Mouse (Mus musculus): ENCODE data around the gene Calhm5. TPM values are rescaled to one million over a fixed set of nuclear protein-coding genes. Genes with fewer than 3 reads are reported as not detected.

The Calhm5 gene
- total and polyA plus RNA-seq, 3 experiments: 0.03 to 0.55 (median 0.17) TPM

DNA sequence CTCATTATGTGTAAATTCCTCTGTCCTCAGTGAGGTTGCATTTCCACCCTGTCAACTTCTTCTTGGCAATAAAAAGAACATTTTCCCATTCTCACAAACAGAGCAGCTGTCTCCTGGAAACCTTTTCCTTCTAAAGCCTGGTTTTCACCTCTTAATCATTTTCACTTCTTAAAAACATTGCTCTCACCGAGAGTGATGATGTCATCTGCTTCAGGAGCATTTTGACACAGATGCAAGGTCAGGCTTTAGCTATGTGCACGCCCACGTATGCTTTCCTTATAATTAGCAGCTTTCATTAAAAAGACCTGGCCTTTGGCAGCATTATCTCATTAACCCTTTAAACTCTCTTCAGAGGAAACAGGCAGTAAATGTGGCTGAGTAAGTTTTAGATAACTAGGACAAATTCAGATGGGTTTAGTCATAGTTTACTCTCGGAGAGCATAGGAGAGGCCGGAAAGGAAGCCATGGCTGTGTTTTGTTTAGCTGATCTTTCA is 25.3 kb downstream of the Calhm5 start:
- DNase-seq: peak; percentile 7

DNA sequence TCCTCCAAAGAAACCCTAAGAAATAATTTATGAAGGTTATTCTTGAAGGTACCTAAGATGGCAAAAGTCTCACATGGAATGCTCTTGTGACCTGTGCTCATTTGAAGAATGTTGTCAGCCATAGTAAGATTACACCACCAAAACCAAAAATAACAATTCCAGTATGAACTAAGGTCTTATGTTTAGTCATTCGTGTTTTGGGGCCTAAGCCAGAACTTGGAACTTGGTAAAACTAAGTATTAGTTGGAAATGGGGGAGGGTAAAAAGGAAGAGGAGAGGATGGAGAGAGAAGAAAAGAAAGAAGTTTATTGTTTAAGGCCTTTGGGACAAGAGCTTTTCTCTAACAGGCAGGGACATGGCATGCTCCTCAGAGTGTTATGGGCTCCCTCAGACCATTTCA is 26.7 kb downstream of the Calhm5 start:
- DNase-seq: no peak

DNA sequence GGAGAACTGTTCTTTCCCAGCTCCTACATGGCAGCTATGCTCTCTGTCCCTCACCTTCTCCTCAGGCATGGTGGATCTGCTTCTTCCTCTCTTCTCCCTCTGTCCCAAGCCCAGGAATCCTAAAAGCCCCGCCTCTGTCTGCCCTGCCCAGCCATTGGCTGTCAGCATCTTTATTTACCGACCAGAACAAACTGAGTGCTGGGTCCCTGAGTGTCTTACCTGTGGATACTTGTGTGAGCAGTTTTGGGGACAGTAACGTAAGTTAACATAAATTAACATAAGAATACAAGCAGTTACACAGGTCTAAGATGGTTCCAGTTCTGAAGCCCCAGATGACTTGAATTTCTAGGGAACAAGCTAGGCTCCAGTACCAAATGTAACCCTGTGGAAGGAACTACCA is 29.7 kb downstream of the Calhm5 start:
- DNase-seq: no peak

DNA sequence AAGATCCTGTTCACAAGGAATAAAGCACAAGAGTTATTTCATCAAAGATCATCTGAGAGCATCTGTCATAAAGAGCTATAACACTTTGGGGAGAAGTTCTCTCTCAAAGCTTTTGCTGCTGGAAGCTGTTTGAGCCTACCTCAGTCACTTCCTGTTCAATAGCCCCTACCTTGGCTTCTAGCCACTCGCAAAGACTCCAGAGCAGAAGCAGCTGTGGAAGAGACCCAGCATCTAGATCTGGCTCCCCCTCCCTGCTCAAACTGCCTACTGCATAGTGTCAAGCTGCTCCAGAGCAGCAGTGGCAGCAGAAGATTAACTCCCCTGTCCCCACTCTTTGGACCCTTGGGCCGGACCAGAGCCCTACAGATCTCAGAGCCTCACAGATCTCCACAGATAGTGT is 42.3 kb downstream of the Calhm5 start:
- no peak for DNase-seq

DNA sequence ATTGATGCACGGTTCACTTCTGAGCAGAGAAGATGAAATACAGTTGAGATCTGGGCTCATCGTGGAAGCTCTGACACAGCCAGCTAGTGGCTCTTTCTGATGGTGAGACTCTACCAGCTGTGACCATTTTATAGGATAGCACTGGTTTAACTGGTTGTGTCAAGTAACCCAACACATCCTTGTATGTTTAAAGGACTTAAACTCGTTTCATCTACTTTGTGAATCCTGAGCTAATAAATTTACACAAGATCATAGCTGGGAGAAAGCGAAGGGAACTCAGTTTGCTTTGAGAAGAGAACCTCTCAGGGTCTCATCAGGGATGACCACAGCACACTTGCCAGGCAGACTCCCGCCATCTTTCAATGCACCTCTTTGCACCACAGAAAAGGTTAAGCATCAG is 52.1 kb downstream of the Calhm5 start, which contains the start of gene Calhm4:
TSS of gene Calhm4 (minus strand) at position 101 of the 400 bp plus-strand sequence.
- no peak for DNase-seq

Other genes starting within 250 kb of the Calhm5 start
- 1 to 10 TPM in 1 of 2 experiments, not detected in 1; 6.3 TPM for gene Sult3a1, start 238.8 kb downstream of the Calhm5 start, total RNA-seq (2021)
- gene Sult3a1, start 238.8 kb downstream of the Calhm5 start, polyA plus RNA-seq (2012; rRNA removed): not detected in 2 replicates
- under 1 TPM; 0.83 to 0.92 TPM for gene Rsph4a, start 191.4 kb downstream of the Calhm5 start, total RNA-seq (2021)
- gene Rsph4a, start 191.4 kb downstream of the Calhm5 start, polyA plus RNA-seq (2012; rRNA removed): 0.04 and 0.08 TPM in 2 replicates
- gene Zup1, start 145.2 kb downstream of the Calhm5 start, total RNA-seq (2021): 10 to 100 TPM; 16.4 to 18.3 TPM
- 1.6 and 2.2 TPM in 2 replicates for gene Zup1, start 145.2 kb downstream of the Calhm5 start, polyA plus RNA-seq (2012; rRNA removed)
- 100 to 1,000 TPM in 1 of 2 experiments, 10 to 100 TPM in 1; 82.1 to 114 TPM for gene Rwdd1, start 76.9 kb downstream of the Calhm5 start, total RNA-seq (2021)
- 87.5 and 95.8 TPM in 2 replicates for gene Rwdd1, start 76.9 kb downstream of the Calhm5 start, polyA plus RNA-seq (2012; rRNA removed)
- not detected for gene Trappc3l, start 58.9 kb downstream of the Calhm5 start, total RNA-seq (2021)
- not detected in 2 replicates for gene Trappc3l, start 58.9 kb downstream of the Calhm5 start, polyA plus RNA-seq (2012; rRNA removed)
- not detected for gene Calhm4, start 52.2 kb downstream of the Calhm5 start, total RNA-seq (2021)
- gene Calhm4, start 52.2 kb downstream of the Calhm5 start, polyA plus RNA-seq (2012; rRNA removed): not detected in 2 replicates
- 1 to 10 TPM; 1.1 to 1.8 TPM for gene Calhm6, start 31.5 kb upstream of the Calhm5 start, total RNA-seq (2021)
- gene Calhm6, start 31.5 kb upstream of the Calhm5 start, polyA plus RNA-seq (2012; rRNA removed): 3.0 and 3.6 TPM in 2 replicates
- gene Dse, start 111.2 kb upstream of the Calhm5 start, total RNA-seq (2021): 10 to 100 TPM; 13.2 to 14.9 TPM
- gene Dse, start 111.2 kb upstream of the Calhm5 start, polyA plus RNA-seq (2012; rRNA removed): 3.7 and 4.5 TPM in 2 replicates
- gene Tspyl1, start 185.7 kb upstream of the Calhm5 start, total RNA-seq (2021): 10 to 100 TPM; 54.1 to 69.5 TPM
- gene Tspyl1, start 185.7 kb upstream of the Calhm5 start, polyA plus RNA-seq (2012; rRNA removed): 32.5 and 33.7 TPM in 2 replicates
- 10 to 100 TPM; 14.9 to 23.0 TPM for gene Tspyl4, start 200.9 kb upstream of the Calhm5 start, total RNA-seq (2021)
- 3.2 and 3.9 TPM in 2 replicates for gene Tspyl4, start 200.9 kb upstream of the Calhm5 start, polyA plus RNA-seq (2012; rRNA removed)

Measured in adrenal gland, adult 2 months (tissue).